ENCODE assay signal across 9 mouse cellular contexts in the genomic region with DNA sequence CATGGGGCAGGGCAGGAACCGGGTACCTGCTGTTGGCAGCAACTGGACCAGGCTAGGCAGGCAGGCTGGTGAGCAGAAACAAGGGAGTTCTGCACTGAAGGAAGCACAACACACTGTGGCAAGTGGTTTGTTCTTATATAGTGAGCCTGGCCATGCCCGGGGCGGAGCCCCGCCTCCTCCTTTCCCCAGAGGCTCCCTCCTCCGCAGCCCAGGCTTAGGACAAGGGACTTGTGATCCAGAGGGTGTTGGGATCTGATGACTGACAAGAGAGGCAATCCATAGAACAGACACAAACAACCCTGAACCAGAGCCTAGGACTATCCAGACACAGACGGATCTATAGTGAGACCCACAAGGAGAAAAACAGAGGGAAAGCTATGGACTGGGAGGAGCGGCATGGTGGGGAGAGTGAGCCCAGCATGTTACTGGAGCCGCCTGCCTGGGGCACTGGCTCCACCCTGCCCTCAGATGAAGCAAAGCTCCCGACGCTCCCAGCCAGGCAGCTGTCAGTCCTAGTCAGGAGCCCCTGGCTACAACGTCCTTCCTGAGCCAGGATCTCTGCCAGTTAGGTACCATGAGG. TPM values are rescaled to one million over a fixed set of nuclear protein-coding genes. Genes with fewer than 3 reads are reported as not detected.
A peak's percentile ranks its signal among the peaks of the same experiment; 100 is the strongest.
DNase-seq lines count a peak whose midpoint lies in the region; ATAC-seq and TF ChIP-seq lines count a peak whose summit lies in the region.
"Had no signal": no experiment of that assay in that cellular context is flagged by ENCODE, and none has a peak within 500 bp of the region (broad histone marks: within the 10 kb centered on the region; RNA-seq: fewer than 3 reads in every experiment).

Gene Carns1 (minus strand): TSS at position 112 of the 580 bp plus-strand sequence.

- no peaks in the 10 kb centered on the region for H3K79me2 ChIP-seq in C2C12 (ENCODE audit: control insufficient read depth, insufficient read depth)

- ATAC-seq in forebrain, postnatal 0 days = peak; percentile 36
- no peak; the same call in 1 of the 2 replicates for ATAC-seq in hindbrain, embryonic 11.5 days (ENCODE audit: low FRiP score)

- no peaks in the 10 kb centered on the region for H3K4me1 ChIP-seq in forebrain, postnatal 0 days (ENCODE audit: insufficient read depth)
- H3K4me1 ChIP-seq in hindbrain, embryonic 11.5 days (replicated peaks; ENCODE audit: control insufficient read depth, insufficient read depth, low read length) = 0 out of 2 replicates have a peak, but pooled peaks cover 3% of the 10 kb centered on the region

- H3K4me2 ChIP-seq in forebrain, postnatal 0 days (ENCODE audit: low read depth) = peak within 1 kb of the TSS; percentile 2; the same call in 1 of the 2 replicates
- peak within 1 kb of the TSS; percentile 33 for H3K4me2 ChIP-seq in hindbrain, embryonic 11.5 days (replicated peaks; ENCODE audit: low read depth, low read length)

- no peak for TF ChIP-seq CTCF in C2C12 (IDR thresholded peaks at IDR 0.05; ENCODE audit: control insufficient read depth, insufficient read depth, insufficient read length)
- no peak for TF ChIP-seq CTCF in forebrain, postnatal 0 days (IDR thresholded peaks at IDR 0.05; ENCODE audit: low read depth)

- H3K36me3 ChIP-seq in C2C12 (ENCODE audit: control insufficient read depth, insufficient read depth) = no peaks in the 10 kb centered on the region
- H3K36me3 ChIP-seq in forebrain, postnatal 0 days (ENCODE audit: insufficient read depth) = no peaks in the 10 kb centered on the region
- H3K36me3 ChIP-seq in hindbrain, embryonic 11.5 days (ENCODE audit: control insufficient read depth, insufficient read depth, low read length) = no peaks in the 10 kb centered on the region

- H3K4me3 ChIP-seq in C2C12 (ENCODE audit: insufficient read depth, poor library complexity, severe bottlenecking) = no peak within 1 kb of the TSS
- no peak within 1 kb of the TSS for H3K4me3 ChIP-seq in forebrain, postnatal 0 days (ENCODE audit: low read depth, low read length)
- 0 out of 2 replicates have a peak within 1 kb of the TSS, but pooled peaks have one; percentile 6 for H3K4me3 ChIP-seq in hindbrain, embryonic 11.5 days (ENCODE audit: low read depth, low read length)
- H3K4me3 ChIP-seq: erythroblast, embryonic 14.5 days had no signal

- no peaks in the 10 kb centered on the region for H3K9me3 ChIP-seq in forebrain, postnatal 0 days (ENCODE audit: low read length)
- no peaks in the 10 kb centered on the region for H3K9me3 ChIP-seq in hindbrain, embryonic 11.5 days (ENCODE audit: control insufficient read depth, low read length)

- peak within 1 kb of the TSS; percentile 53 for H3ac ChIP-seq in C2C12 (ENCODE audit: control insufficient read depth, insufficient read length, low read depth)

- peak; percentile 65 for DNase-seq in adrenal gland, postnatal 10 days
- no peak for DNase-seq in adrenal gland, postnatal 14 days
- no peak for DNase-seq in forebrain, postnatal 0 days
- DNase-seq in hindbrain, embryonic 11.5 days (ENCODE audit: low spot score) = peak; percentile 43
- DNase-seq in lung, postnatal 36 days = peak; percentile 56
- DNase-seq in T-cell, adult 2 months (ENCODE audit: low spot score) = no peak
- DNase-seq in kidney, adult 18-20 months = no peak

- no peaks in the 10 kb centered on the region for H3K79me3 ChIP-seq in C2C12 (ENCODE audit: low read depth)

- no peak within 1 kb of the TSS for H3K27ac ChIP-seq in forebrain, postnatal 0 days (ENCODE audit: low read depth, low read length)
- H3K27ac ChIP-seq in hindbrain, embryonic 11.5 days (ENCODE audit: low read depth, low read length) = no peak within 1 kb of the TSS

- H3K27me3 ChIP-seq in C2C12 (ENCODE audit: control insufficient read depth, insufficient read depth, insufficient read length) = no peaks in the 10 kb centered on the region
- H3K27me3 ChIP-seq in forebrain, postnatal 0 days (ENCODE audit: insufficient read depth, low read length) = no peaks in the 10 kb centered on the region
- H3K27me3 ChIP-seq in hindbrain, embryonic 11.5 days (ENCODE audit: control insufficient read depth, insufficient read depth, low read length) = no peaks in the 10 kb centered on the region

- H3K9ac ChIP-seq in forebrain, postnatal 0 days = no peak within 1 kb of the TSS
- peak within 1 kb of the TSS; percentile 17 for H3K9ac ChIP-seq in hindbrain, embryonic 11.5 days (ENCODE audit: low read depth, low read length)

- 5% methylated on average over 11 of the region's 11 CpGs for WGBS in forebrain, postnatal 0 days
- 5% methylated on average over 11 of the region's 11 CpGs for WGBS in hindbrain, embryonic 11.5 days

TF ChIP-seq in C2C12, 6 proteins besides CTCF, POLR2A, EP300 and RAD21:
- TF ChIP-seq MAX (IDR thresholded peaks at IDR 0.05) (no peak), FOSL1 (IDR thresholded peaks at IDR 0.05; ENCODE audit: insufficient read depth, low read length, poor library complexity, severe bottlenecking) (no peak), MYOG (IDR thresholded peaks at IDR 0.05; ENCODE audit: control insufficient read depth, extremely low read depth, insufficient read length) (no peak), CEBPB (IDR thresholded peaks at IDR 0.05; ENCODE audit: low read depth) (no peak), MYOD1 (IDR thresholded peaks at IDR 0.05; ENCODE audit: control insufficient read depth, insufficient read length, low read depth) (no peak), USF1 (IDR thresholded peaks at IDR 0.05; ENCODE audit: low read depth) (no peak)

RNA-seq across cellular contexts. Expression of gene Carns1, which starts in this region (rescaled TPM):
- total RNA-seq in adrenal gland, postnatal 10 days (2021) = 1 to 10 TPM; 4.8 to 8.8 TPM
- total RNA-seq in adrenal gland, postnatal 14 days (2021) = 2.6 and 4.1 TPM in 2 replicates
- 2.1 TPM for polyA plus RNA-seq in C2C12 (2012; fragmentation: generic; extraction: Trizol)
- 4.1 and 4.4 TPM in 2 replicates for total RNA-seq in forebrain, postnatal 0 days (2014; rRNA removed)
- 3.1 and 4.7 TPM in 2 replicates for polyA plus RNA-seq in forebrain, postnatal 0 days (2015; fragmentation: Nextera tagmentation; extraction: Ambion mirVana)
- polyA plus RNA-seq in hindbrain, embryonic 11.5 days (2014; fragmentation: Nextera tagmentation; extraction: Ambion mirVana) = 2.8 and 3.3 TPM in 2 replicates
- polyA plus RNA-seq: erythroblast, embryonic 14.5 days had no signal

Comparison
In these comparisons a context has a peak if more than half of its experiments do, and no peak if none do; other contexts are left out.
1. DNase-seq: peak in adrenal gland, postnatal 10 days (single experiment), hindbrain, embryonic 11.5 days (single experiment) and lung, postnatal 36 days (single experiment); none in adrenal gland, postnatal 14 days (single experiment), forebrain, postnatal 0 days (single experiment), T-cell, adult 2 months (single experiment) and kidney, adult 18-20 months (single experiment).